Mouse (Mus musculus) B cell, adult 2 months (primary cell): Measurements from ENCODE around the gene Ncor2.

Experiments
- DNase-seq, 2 experiments: peaks; one replicate each; pipeline ENCODE4 v3.0.0; 2022

Gene Ncor2

DNA sequence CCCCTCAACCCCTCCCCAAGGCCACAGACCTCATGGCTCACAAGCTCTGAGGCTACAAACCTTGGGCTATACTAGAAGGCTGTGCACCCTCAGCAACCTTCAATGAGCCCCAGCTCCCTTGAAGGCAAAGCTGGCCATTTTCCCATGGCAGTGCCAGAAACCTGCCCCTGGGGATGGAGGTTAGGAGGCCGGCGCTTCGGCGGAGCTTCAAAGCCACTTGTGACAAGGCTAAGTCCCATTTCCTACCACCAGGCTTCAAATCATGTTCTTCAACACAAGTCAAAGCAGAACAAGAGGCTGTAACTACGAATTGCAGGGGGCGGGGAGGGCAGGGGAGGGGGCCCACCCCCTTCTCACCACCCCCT is 122.7 kb downstream of the Ncor2 start:
- no peak for DNase-seq

DNA sequence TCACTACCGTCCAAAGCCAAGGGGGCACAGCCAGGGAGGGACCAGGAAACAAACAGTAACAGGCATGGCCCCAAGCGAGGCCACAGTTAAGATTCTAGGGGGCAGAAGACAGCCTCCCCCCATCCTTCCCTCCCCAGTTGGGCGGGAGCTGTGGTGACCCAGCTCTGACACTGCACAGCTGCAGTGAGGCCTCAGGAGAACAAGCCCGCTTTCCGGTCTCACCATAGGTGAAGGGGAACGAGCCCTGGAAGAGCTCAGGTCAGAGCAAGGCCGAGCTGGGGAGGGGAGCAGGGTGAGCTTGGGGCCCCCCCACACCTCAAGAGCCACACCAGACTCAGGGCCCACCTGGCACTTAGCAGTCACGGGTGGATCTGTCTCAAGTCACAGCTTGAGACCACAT is 123.1 kb downstream of the Ncor2 start:
- peak; percentile 26 to 31 for DNase-seq

DNA sequence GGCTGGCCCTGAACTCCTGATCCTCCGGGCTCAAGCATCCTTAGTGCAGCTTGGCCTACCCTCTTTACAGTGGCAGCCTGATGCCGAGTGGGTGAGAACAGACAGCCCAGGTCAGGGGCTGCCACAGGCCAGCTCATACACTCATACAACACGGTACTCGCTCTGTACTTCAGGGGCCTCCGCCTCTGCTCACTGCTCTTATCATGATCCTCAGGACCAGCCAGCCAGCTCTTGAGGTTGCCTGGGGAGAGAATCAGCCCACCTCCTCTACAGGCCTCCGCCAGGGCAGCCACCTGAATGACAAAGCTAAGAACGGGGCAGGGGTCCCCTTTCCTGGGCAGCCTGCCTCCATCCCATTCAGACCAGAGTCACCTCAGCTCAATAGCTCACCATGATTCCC is 125.4 kb downstream of the Ncor2 start:
- no peak for DNase-seq

DNA sequence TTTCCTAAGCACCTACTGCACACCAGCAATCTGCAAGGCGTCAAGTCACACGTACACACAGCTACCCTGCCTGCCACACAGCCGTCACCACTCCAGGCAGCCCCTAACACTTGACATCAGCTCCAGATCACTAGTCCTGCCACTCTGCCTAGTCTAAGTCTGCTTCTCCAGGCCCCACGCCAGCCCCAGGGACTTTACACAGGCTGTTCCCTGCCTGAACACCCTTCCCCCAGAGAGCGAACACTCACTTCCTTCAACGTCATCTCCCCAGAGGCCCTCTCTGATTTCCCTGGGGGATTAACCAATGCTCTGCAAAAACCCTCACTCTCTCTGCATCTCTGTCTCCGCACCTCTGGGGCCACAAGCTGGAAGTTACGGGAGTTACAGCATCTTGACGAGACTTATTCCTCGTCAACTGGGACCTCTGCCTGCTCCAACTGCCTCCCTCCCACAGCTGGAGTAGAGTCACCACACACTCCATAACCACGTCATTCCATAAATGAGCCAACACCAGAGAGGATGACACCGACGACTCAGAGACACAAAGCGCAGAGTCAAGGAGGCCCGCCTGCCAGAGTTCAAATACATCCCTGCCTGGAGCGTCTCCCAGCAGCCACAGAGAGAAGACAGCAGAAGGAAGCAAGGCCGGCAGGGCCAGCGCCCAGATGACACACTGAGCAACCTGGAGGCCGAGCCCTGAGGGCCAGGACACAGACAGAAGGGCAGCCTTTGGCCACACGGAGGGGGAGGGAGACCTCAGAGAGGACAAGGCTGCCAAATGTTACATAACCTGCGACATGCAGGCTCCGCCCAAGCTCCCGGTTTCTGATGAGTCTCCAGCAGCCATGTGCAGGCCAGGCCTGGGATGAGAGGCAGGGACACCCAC is 126.2 kb downstream of the Ncor2 start:
- DNase-seq: peak; percentile 98 to 99

DNA sequence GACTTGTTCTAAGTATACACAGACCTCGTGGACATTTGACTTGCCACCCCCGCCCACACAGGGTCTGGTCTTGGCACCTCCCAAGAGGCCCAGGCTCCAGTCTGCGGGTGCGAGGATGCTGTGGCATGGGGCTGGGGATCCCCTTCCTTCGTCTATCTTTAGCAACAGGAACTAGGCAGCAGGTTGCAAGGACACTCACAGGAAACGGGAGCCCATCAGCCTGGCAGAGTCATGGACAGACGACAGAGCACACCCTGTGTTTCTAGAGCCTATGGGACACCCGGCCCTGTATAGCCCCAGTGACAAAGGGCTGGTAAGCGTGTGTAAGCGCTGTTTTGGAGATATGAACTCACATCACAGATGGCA is 126.8 kb downstream of the Ncor2 start:
- DNase-seq: peak; percentile 71 to 76

DNA sequence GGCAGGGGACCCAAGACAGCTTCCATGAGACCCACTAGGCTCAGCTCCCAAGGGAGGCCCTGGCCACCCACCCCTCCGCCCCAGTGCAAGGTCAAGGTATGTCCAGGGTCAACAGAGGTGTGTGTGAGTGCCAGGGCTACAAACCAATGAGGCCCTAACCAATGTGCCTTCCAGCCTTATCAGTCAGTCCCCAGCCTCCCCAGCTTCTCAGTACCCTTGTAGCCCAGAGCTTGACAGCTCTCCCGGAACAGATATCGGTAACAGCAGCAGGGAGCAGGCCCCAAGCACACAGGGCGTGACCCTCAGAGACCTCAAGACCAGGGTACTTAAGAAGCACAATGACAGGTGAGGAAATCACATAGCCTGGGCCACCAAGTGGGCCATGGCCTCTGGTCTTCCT is 129.5 kb downstream of the Ncor2 start:
- no peak for DNase-seq

DNA sequence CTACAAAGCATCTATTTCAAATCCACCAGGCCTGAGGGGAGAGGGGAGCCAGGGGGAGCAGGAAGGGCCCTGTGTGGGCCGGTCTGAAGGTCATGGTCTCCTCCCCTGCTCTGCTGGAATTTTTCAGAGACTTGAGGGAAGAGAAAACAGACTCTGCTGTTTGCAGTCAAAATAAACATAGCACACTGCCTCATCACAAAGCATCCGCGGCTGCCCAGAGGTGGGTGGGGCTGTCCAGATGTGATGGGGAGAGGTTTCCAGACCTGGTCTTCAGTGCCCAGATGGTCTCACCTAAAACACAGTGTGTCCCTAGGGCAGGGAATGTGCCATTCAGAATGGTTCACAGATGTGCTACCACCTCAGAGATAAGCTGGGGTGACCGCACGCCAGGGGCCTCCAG is 132.6 kb downstream of the Ncor2 start:
- no peak for DNase-seq

DNA sequence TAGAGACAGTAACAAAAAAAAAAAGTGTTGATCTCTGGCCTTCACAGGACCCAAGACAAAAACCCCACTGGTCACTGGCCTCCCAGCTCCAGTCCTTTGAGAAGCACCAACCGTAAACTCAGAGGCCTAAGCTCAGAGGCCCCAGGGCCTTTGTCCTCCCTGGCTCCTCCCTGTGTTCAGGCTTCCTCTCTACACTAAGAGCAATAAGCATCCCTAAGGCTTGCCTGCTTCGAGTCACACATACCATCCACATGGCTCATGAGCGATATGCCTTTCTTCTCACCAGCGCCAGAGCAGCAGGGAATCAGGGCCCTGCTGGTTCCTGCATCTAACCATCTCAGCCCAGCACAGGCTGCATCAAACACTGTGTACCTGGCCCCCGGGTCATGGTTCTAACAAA is 133.8 kb downstream of the Ncor2 start:
- no peak for DNase-seq

DNA sequence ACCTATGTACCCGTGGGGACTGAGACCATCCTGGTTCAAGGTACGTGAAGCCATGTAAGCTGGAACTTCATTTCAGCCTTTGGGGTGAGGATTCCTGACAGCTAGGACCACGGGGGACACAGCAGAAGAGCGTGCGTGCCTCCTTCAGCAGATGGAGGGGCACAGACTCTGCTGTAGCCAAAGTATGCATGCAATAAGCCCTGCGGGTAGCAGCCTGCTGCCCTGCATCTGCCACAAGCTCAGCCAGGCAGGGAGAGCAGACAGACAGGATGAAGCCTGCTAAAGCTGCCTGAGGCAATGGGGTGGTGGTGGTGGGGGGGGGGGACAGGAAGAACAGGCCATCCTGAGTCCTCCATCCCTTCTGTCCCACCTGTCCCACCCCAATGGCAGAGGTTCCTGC is 135.6 kb downstream of the Ncor2 start:
- DNase-seq: no peak

DNA sequence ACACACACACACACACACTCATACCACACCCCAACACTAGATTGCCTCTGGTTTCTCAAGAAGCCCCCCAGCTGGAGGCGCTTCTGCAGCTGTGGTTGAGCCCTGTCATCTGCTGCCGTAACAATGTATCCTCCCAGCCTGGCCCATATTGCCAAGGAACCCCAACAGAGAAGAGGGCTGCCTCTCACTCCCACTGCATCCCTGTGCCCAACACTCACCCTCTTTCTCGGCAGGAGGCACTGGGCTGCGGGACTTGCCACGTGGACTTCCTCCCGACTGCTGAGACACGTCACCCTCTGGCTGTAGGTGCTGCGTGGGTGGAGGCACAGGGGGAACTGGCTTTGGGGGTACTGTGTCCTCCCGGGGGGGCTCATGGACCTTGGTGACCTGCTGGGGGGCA is 137.4 kb downstream of the Ncor2 start:
- DNase-seq: peak in 1 of 2 experiments; percentile 10

DNA sequence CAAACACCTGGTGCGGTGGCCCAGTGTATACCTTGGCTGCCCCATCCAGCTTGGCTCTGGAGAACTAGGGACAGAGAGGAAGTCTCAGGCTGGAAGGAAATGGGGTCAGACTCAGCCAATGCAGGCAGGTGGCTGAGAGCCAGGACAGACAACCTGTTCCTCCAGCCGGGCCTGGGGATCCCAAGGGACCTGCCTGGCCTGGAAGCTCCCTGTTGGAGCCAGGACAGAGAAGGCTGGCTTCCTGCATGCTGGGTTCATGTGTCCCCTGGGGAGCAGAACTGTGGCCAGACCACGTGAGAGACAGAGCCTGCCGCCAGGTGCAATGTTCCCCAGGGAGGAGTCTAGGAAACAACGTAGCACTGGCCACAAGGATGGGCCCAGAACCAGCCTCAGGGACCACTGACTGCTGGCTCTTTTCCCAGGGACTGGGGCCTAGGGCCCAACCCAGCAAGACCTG is 138.9 kb downstream of the Ncor2 start:
- DNase-seq: peak; percentile 42 to 50

DNA sequence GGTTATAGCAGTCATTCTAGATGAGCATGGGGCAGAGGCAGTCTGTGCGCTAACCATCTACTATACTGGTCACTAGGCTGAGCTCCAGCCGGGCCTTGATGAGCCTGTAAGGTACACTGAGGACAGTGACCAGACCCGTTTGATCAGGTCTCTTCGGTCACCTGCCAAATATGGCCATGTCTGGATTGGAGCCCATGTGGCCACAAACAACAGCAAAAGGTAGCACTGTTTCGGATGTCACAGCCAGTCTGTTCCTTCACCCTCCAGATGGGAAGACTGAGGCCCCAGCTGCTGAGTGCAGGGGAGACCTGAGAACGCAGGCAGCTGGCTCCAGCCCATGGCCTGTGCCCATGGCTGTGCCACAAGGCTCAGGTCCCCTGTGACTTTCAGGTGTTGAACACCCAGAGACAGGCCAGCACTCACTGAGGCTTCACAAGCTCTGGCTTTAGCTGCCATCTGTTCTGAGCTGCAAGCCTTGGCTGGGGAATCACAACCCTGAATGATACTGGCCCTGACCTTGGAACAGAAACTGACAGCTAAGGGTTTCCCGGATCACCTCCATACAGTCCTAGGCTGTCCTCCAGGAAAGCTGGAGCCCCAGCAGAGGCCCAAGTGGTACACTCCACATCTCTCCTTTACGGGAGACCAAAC is 139.5 kb downstream of the Ncor2 start:
- no peak for DNase-seq

DNA sequence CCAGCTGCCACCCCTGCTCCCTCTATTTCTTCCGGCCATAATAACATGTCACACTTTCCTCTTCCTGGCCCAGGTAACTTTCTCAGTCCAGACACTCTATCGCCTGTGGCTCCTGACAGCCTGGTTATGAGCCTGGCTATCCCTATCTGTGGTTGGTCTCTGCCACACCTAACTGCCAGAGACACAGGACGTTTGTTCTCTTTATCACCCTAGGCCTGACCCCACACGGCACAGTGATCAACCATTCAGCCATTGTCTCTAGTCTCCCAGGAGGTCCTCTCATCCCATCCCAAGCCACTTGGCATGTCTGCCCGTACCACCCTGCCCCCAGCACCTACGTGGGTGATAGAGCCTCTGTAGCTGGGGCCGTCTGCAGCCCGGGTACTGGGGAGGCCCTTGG is 142.5 kb downstream of the Ncor2 start:
- DNase-seq: no peak

DNA sequence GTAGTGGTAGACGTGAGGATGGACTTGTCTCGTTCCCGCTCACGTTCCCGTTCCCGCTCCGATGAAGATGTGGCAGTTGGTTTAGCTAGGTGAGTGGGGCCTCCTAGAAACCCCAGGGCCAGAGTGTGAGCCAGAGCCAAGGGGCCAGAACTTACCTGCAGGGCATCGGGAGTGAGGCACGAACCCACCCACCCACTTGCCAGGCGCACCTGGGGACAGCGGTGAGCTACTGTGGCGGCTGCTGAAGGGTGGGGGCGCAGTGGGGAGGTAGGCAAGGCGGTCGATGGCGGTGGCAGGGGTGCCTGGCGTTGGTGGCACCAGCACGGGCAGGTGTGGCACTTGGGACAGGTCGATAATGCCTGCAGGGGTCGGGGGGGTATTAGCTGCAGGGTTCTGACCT is 150.1 kb downstream of the Ncor2 start:
- no peak for DNase-seq

DNA sequence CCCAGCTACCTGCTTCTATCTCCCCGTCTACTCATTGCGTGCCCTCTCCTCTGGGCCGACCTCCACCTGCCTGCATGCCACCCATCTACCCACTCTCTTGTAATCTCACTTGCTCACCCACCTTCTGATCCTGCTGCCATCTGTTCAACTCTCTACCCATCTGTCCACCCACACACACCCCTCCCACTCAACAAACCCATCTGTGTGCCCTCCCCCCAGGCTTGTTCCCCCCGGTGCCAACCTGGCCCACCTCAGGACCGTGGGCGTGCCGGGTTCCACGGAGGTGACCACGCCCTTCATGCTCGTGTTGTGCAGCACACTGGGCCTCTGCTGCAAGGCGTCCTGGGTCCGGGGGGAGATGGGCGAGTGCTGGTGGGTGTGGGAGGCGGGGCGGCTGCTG is 150.6 kb downstream of the Ncor2 start:
- DNase-seq: no peak

DNA sequence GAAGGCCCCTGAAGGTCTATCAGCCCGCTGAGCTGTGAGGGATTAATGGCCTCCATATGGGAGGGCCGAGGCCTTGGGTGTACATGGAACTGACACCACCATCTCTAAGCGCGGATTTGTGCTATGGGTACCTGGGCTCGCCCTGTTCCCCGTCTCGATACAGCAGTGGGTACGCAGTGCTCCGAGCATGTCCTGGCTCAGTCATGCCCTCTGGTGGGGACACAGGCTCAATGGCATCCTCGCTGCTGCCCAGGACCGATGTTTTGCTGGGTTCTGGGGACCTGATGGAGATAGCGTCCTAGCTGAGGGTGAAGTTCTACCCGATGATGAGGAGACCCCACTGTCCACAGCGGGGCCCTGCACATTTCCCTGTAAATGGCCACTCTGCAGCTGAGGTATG is 155.0 kb downstream of the Ncor2 start:
- DNase-seq: no peak

DNA sequence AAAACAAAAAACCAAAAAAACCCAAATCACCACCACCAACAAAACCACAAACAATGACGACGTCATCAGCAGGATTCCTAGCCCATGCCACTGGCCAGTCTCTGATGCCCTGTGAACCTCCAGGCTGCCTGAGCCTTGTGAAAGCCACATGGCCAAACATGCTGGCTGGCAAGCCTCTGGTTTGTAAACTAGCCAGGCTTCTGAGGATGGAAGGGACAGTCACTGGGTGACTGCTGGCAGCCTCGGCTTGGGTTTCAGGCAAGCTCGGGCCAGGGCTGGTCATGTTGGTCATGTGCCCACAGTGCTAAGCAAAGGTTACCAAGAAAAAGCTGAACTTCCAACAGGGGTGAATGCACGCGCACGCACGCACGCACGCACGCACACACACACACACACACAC is 157.7 kb downstream of the Ncor2 start:
- DNase-seq: no peak

DNA sequence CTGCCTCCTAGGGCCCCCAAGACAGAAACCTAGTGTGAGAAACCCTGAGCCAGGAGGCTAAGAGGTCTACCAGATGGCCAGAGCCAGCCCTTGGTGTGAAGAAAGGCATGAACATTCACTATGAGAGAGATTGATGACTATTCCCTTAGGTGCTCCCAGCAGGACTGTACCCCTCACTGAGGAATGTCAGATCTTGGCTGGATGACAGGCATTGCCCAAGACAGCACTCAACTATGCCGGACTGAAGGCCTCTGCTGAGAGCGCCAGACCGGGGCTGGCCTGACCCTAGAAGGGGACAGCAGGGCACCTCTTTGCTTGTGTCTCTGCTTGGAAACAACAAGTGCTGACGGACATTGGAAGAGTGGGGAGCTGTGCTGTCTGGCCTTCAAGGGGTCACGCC is 159.9 kb downstream of the Ncor2 start:
- no peak for DNase-seq

DNA sequence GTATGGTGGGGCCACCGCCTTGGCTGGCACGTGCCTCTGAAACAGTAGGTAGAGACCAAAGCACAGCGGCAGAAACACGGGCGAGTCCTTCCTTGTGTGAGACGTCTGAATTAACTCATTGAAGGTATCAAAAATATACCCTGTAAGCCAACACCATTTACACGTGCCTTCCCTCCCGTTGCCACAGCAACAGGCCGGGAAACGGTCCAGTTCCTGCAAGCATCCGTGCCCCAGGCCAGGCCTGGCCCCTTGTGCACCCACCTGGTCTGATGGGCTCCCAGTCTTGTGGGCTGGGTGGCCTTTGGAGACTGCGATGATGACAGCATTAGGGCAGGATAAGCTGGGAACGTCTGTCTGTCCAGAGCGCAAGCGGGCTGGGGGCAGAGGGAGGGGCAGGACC is 161.7 kb downstream of the Ncor2 start:
- no peak for DNase-seq

DNA sequence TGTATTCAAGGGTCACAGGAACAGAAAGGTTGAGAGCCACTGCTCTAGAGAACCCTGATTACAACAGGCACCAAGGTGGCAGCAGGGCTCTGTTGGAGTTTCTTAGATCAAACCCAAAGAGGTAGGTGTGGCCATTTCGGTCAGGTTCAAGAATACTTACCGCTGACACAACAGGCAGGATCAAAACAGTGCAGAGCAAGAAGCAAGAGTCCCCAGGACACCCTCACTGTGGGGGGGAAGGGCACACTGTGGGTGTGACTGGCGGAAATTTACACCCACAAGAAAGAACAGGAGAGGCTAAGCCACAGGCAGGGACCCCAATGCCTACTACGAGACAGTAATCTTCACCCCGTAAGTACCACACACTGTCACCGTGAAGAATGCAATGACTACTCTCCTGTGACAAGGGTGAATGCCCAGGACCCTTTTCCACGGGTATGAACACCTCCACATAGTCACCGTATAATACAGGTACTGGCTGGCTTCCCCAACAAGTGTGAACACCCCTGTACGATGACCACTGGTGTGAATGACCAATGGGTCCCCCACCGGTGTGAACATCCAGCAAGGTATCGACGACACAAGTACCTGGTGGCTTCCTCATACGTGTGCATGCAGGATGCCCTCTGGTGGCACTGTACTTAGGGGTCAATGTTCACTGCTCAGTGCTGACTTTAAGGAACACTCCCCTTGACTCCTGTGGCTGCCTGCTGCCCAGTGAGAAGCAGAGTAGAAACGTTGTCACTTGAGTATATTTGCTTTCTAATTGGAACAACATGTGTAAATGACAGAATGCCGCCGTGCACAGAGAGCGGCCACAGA is 162.4 kb downstream of the Ncor2 start:
- no peak for DNase-seq

DNA sequence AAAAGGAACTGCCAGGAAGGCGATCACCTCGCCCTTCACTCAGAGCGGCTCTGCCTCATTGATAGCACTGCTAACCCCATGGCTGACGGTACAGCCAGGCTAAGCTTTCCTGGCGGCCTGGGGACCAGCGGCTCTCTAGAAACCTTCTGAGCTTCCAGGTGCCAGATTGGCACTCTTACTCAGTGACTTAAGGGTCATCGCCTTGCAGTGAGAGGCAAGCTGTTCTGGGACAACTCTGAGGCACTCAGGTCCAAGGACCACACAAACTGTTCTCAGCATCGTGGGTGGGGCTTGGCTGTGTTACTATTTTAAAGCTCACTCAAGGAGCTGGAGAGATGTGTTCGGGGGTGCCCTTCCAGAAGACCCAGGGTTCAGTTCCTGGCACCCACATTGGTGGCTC is 163.4 kb downstream of the Ncor2 start:
- DNase-seq: no peak

DNA sequence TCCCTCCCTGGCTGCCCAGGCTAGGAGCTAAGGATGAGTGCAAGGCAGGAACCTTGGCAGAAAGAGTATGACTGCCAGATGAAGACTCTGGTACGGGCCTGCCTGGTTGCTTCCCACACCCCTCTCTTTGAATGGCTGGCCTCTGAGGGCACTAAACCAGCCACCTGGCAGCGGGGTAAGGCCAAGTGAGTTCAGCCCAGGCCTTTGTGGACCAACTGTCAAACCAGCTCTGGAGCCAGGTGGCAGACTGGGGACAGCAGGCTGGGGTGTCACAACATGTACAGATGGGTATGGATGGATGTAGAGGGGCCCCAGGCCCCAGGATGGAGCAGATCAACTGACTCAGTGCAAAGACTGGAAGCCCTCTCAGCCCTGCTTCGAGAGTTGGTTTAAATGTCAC is 164.0 kb downstream of the Ncor2 start:
- DNase-seq: no peak

DNA sequence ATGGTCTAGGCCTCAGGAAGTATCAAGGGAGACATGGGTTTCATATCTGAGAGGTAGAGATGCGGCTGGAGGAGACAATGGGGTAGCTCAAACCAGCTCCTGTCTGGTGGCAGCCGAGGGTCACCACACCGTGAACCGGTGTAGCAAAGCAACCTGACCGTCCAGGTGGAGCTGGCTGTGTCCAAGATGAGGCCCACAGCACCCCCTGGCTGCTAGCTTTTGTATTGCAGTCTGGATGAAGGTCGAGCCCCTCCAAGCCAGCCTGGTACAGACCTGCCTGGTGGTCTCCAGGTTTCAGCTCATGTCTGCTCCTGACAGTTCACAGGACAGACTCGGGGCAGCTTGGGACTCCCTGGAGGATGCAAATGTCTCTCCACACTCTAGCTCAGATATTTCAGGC is 164.5 kb downstream of the Ncor2 start:
- DNase-seq: peak; percentile 77

DNA sequence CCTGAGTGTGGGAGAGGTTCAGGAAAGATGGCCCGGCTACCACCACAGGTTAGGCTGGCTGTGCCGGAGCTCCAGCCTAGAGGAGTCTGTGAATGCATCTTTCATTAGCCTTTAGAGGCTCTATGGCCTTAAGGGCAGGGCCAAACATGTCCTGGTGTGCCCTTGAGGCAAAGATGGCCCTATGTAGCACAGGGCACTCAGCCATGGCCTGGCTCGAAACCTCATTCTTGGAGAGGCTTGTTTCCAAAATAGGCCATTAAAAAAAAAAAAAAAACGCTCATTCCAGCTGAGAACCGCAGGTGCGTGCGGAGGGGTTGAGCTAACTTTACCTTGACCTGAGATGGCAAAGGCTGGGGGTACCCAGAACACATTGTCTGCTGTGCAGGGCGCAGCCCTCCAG is 167.4 kb downstream of the Ncor2 start:
- no peak for DNase-seq
